25 mouse cellular contexts compared by ENCODE assay signal in the genomic region with DNA sequence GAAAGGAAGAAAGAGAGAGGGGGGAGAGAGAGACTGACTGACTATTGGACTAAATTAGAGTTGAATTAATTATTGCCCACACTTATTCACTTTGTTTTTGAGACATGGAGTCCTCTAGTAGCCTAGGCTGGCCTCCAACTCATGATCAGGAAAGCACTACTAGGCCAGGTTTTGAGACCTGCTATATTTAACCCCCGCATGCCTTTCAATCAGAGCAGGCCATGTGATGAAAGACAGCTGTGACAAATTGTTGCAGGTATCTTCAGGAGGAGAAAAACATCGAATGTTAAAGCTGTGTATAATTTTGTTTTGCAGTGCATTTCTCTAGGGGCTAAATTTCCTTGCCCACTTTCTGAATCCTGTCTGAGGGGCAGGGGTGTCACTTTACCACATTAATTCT. TPM values are rescaled to one million over a fixed set of nuclear protein-coding genes. Genes with fewer than 3 reads are reported as not detected.
DNase-seq lines count a peak whose midpoint lies in the region; ATAC-seq and TF ChIP-seq lines count a peak whose summit lies in the region.
"Had no signal": no experiment of that assay in that cellular context is flagged by ENCODE, and none has a peak within 500 bp of the region (broad histone marks: within the 10 kb centered on the region; RNA-seq: fewer than 3 reads in every experiment).

No protein-coding gene starts in this region.

- 54% methylated on average over 2 of the region's 2 CpGs for WGBS in embryonic facial prominence, embryonic 11.5 days
- WGBS in embryonic facial prominence, embryonic 10.5 days = 58% methylated on average over 2 of the region's 2 CpGs
- 41% methylated on average over 2 of the region's 2 CpGs for WGBS in heart, embryonic 13.5 days
- whole genome bisulfite sequencing in liver, postnatal 0 days (ENCODE audit: insufficient replicate concordance) = 58% methylated on average over 2 of the region's 2 CpGs
- 70% methylated on average over 2 of the region's 2 CpGs for WGBS in liver, embryonic 12.5 days (ENCODE audit: insufficient replicate concordance)
- 59% methylated on average over 2 of the region's 2 CpGs for WGBS in bone marrow, adult 2 months

- TF ChIP-seq EP300 in liver, postnatal 0 days (IDR thresholded peaks at IDR 0.05; ENCODE audit: low read depth) = no peak

- no peaks in the 10 kb centered on the region; the same call in 1 of the 2 replicates for H3K4me1 ChIP-seq in embryonic facial prominence, embryonic 11.5 days (ENCODE audit: control insufficient read depth, insufficient read depth, low read length)
- peaks cover 24% of the 10 kb centered on the region for H3K4me1 ChIP-seq in embryonic facial prominence, embryonic 10.5 days
- H3K4me1 ChIP-seq in heart, embryonic 13.5 days = peaks cover 40% of the 10 kb centered on the region
- H3K4me1 ChIP-seq in liver, postnatal 0 days (ENCODE audit: insufficient read depth) = peaks cover 16% of the 10 kb centered on the region
- peaks cover 6% of the 10 kb centered on the region; the same call in 1 of the 2 replicates for H3K4me1 ChIP-seq in liver, embryonic 12.5 days
- peaks cover 3% of the 10 kb centered on the region for H3K4me1 ChIP-seq in bone marrow, adult 2 months (ENCODE audit: control insufficient read depth, insufficient read depth, low read length)
- H3K4me1 ChIP-seq: forebrain, embryonic 13.5 days; megakaryocyte, embryonic 14.5 days had no signal

- no peak overlapping the region for H3K4me3 ChIP-seq in embryonic facial prominence, embryonic 11.5 days (ENCODE audit: low read depth, low read length)
- H3K4me3 ChIP-seq in embryonic facial prominence, embryonic 10.5 days = no peak overlapping the region
- H3K4me3 ChIP-seq in heart, embryonic 13.5 days = no peak overlapping the region
- H3K4me3 ChIP-seq in liver, postnatal 0 days (ENCODE audit: low read depth, low read length) = no peak overlapping the region
- H3K4me3 ChIP-seq in liver, embryonic 12.5 days = no peak overlapping the region
- no peak overlapping the region for H3K4me3 ChIP-seq in bone marrow, adult 2 months (replicated peaks; ENCODE audit: control insufficient read depth, low read depth, low read length)
- H3K4me3 ChIP-seq: forebrain, embryonic 13.5 days; heart, adult 2 months; hindbrain, embryonic 12.5 days; intestine, embryonic 15.5 days; layer of hippocampus, adult 2 months; left cerebral cortex, adult 2 months; limb, embryonic 12.5 days; megakaryocyte, embryonic 14.5 days; midbrain, embryonic 13.5 days had no signal

- no peak for TF ChIP-seq CTCF in liver, postnatal 0 days (IDR thresholded peaks at IDR 0.05; ENCODE audit: low read depth)
- TF ChIP-seq CTCF in bone marrow, adult 2 months (IDR thresholded peaks at IDR 0.05; ENCODE audit: control insufficient read depth, insufficient read depth, low read length) = no peak

- H3K36me3 ChIP-seq in embryonic facial prominence, embryonic 11.5 days (replicated peaks; ENCODE audit: control insufficient read depth, insufficient read depth, low read depth, low read length) = no peaks in the 10 kb centered on the region
- H3K36me3 ChIP-seq in embryonic facial prominence, embryonic 10.5 days (replicated peaks) = no peaks in the 10 kb centered on the region
- H3K36me3 ChIP-seq in heart, embryonic 13.5 days = no peaks in the 10 kb centered on the region
- no peaks in the 10 kb centered on the region for H3K36me3 ChIP-seq in liver, postnatal 0 days (replicated peaks; ENCODE audit: insufficient read depth, low read length)
- no peaks in the 10 kb centered on the region for H3K36me3 ChIP-seq in liver, embryonic 12.5 days
- H3K36me3 ChIP-seq: hindbrain, embryonic 12.5 days; intestine, embryonic 15.5 days; limb, embryonic 12.5 days; midbrain, embryonic 13.5 days had no signal

- no peak overlapping the region for H3K4me2 ChIP-seq in embryonic facial prominence, embryonic 11.5 days (ENCODE audit: low read depth, low read length)
- no peak overlapping the region for H3K4me2 ChIP-seq in heart, embryonic 13.5 days
- no peak overlapping the region for H3K4me2 ChIP-seq in liver, postnatal 0 days (ENCODE audit: low read depth, low read length)
- no peak overlapping the region for H3K4me2 ChIP-seq in liver, embryonic 12.5 days
- H3K4me2 ChIP-seq: forebrain, embryonic 13.5 days; hindbrain, embryonic 12.5 days; intestine, embryonic 15.5 days; limb, embryonic 12.5 days; midbrain, embryonic 13.5 days had no signal

- H3K9ac ChIP-seq in embryonic facial prominence, embryonic 11.5 days (replicated peaks; ENCODE audit: low read length) = no peak overlapping the region
- no peak overlapping the region for H3K9ac ChIP-seq in heart, embryonic 13.5 days
- H3K9ac ChIP-seq in liver, postnatal 0 days (replicated peaks) = no peak overlapping the region
- H3K9ac ChIP-seq in liver, embryonic 12.5 days = no peak overlapping the region
- H3K9ac ChIP-seq: forebrain, embryonic 13.5 days; hindbrain, embryonic 12.5 days; intestine, embryonic 15.5 days; limb, embryonic 12.5 days; midbrain, embryonic 13.5 days had no signal

- no peak for ATAC-seq in embryonic facial prominence, embryonic 11.5 days (replicated peaks; ENCODE audit: insufficient number of reproducible peaks, low FRiP score, low TSS enrichment, low read depth)
- ATAC-seq in heart, embryonic 13.5 days (ENCODE audit: extremely low read depth, insufficient number of reproducible peaks, low FRiP score, low TSS enrichment) = no peak
- no peak for ATAC-seq in liver, postnatal 0 days
- no peak for ATAC-seq in liver, embryonic 12.5 days
- ATAC-seq: activated CD4-positive, CD25-positive, alpha-beta regulatory T cell, adult 4 months; forebrain, embryonic 13.5 days; hindbrain, postnatal 0 days; intestine, embryonic 15.5 days; midbrain, embryonic 13.5 days had no signal

- no peak for TF ChIP-seq POLR2A in bone marrow, adult 2 months (IDR thresholded peaks at IDR 0.05; ENCODE audit: borderline replicate concordance, control insufficient read depth, low read depth, low read length)

- H3K9me3 ChIP-seq in embryonic facial prominence, embryonic 11.5 days (replicated peaks; ENCODE audit: control insufficient read depth, low read length) = no peaks in the 10 kb centered on the region
- H3K9me3 ChIP-seq in embryonic facial prominence, embryonic 10.5 days = no peaks in the 10 kb centered on the region
- H3K9me3 ChIP-seq in heart, embryonic 13.5 days = no peaks in the 10 kb centered on the region
- H3K9me3 ChIP-seq in liver, postnatal 0 days (ENCODE audit: low read length) = no peaks in the 10 kb centered on the region
- H3K9me3 ChIP-seq in liver, embryonic 12.5 days (replicated peaks) = no peaks in the 10 kb centered on the region
- H3K9me3 ChIP-seq: forebrain, embryonic 13.5 days; hindbrain, embryonic 12.5 days; intestine, embryonic 15.5 days; limb, embryonic 12.5 days; megakaryocyte, embryonic 14.5 days; midbrain, embryonic 13.5 days had no signal

- no peak overlapping the region; the same call in 1 of the 2 replicates for H3K27ac ChIP-seq in embryonic facial prominence, embryonic 11.5 days (replicated peaks; ENCODE audit: low read depth, low read length)
- no peak overlapping the region for H3K27ac ChIP-seq in embryonic facial prominence, embryonic 10.5 days (replicated peaks)
- H3K27ac ChIP-seq in heart, embryonic 13.5 days (replicated peaks) = peak overlapping the region; percentile 82
- peak overlapping the region; percentile 77 for H3K27ac ChIP-seq in liver, postnatal 0 days (ENCODE audit: low read depth)
- H3K27ac ChIP-seq in liver, embryonic 12.5 days = no peak overlapping the region
- H3K27ac ChIP-seq in bone marrow, adult 2 months (ENCODE audit: control insufficient read depth, insufficient read depth, low read depth, low read length, poor library complexity) = peak overlapping the region; percentile 21; the same call in 1 of the 2 replicates
- H3K27ac ChIP-seq: forebrain, embryonic 13.5 days; heart, adult 2 months; hindbrain, embryonic 12.5 days; hindbrain, postnatal 0 days; intestine, embryonic 15.5 days; layer of hippocampus, adult 2 months; left cerebral cortex, adult 2 months; limb, embryonic 12.5 days; midbrain, embryonic 13.5 days had no signal

- peak; percentile 30 for DNase-seq in embryonic facial prominence, embryonic 11.5 days (ENCODE audit: low spot score)
- no peak for DNase-seq in embryonic facial prominence, embryonic 10.5 days (ENCODE audit: low spot score)
- no peak for DNase-seq in heart, adult 11 months
- no peak for DNase-seq in liver, postnatal 0 days
- DNase-seq: adrenal gland, postnatal 36 days; cerebellum, adult 2 months; cerebellum, postnatal 14 days; kidney, adult 2 months; kidney, postnatal 36 days; lung, postnatal 36 days had no signal

- no peaks in the 10 kb centered on the region for H3K27me3 ChIP-seq in embryonic facial prominence, embryonic 11.5 days (ENCODE audit: control insufficient read depth, insufficient read depth, low read length)
- H3K27me3 ChIP-seq in embryonic facial prominence, embryonic 10.5 days (replicated peaks; ENCODE audit: low read depth, poor library complexity, severe bottlenecking) = no peaks in the 10 kb centered on the region
- H3K27me3 ChIP-seq in heart, embryonic 13.5 days (replicated peaks) = no peaks in the 10 kb centered on the region
- no peaks in the 10 kb centered on the region for H3K27me3 ChIP-seq in liver, postnatal 0 days (ENCODE audit: insufficient read depth, low read length)
- no peaks in the 10 kb centered on the region for H3K27me3 ChIP-seq in liver, embryonic 12.5 days (replicated peaks)
- H3K27me3 ChIP-seq: CH12.LX; forebrain, embryonic 13.5 days; hindbrain, embryonic 12.5 days; intestine, embryonic 15.5 days; limb, embryonic 12.5 days; midbrain, embryonic 13.5 days had no signal

RNA-seq across cellular contexts. Expression of gene Lrig2, which starts 53.1 kb away (rescaled TPM):
- 24.9 and 25.7 TPM in 2 replicates for polyA plus RNA-seq in embryonic facial prominence, embryonic 11.5 days (2014; fragmentation: Nextera tagmentation; extraction: Ambion mirVana)
- polyA plus RNA-seq in embryonic facial prominence, embryonic 10.5 days (2016; fragmentation: Nextera tagmentation; extraction: Ambion mirVana) = 19.1 and 19.6 TPM in 2 replicates
- polyA plus RNA-seq in heart, embryonic 13.5 days (2015; fragmentation: Nextera tagmentation; extraction: Ambion mirVana) = 10.5 and 11.4 TPM in 2 replicates
- 2.5 and 2.6 TPM in 2 replicates for polyA plus RNA-seq in liver, postnatal 0 days (2015; fragmentation: Nextera tagmentation; extraction: Ambion mirVana)
- polyA plus RNA-seq in liver, embryonic 12.5 days (2016; fragmentation: Nextera tagmentation; extraction: Ambion mirVana) = 5.4 and 6.8 TPM in 2 replicates
- polyA plus RNA-seq in bone marrow, adult 2 months (2011; ENCODE audit: insufficient read depth, insufficient read length, low replicate concordance, missing spikeins) = 2.4 and 6.0 TPM in 2 replicates

Comparison
In these comparisons a context has a peak if more than half of its experiments do, and no peak if none do; other contexts are left out.
1. H3K27ac ChIP-seq: peak in heart, embryonic 13.5 days (single experiment), liver, postnatal 0 days (single experiment) and bone marrow, adult 2 months (single experiment); none in embryonic facial prominence, embryonic 11.5 days (single experiment), embryonic facial prominence, embryonic 10.5 days (single experiment) and liver, embryonic 12.5 days (single experiment).